Mouse (Mus musculus) left cerebral cortex, adult 9 months (tissue): ENCODE measurements around the gene Slc35c2.
A peak's percentile ranks its signal among the peaks of the same experiment; 100 is the strongest.

Experiments used
- DNase-seq, 2 experiments: peaks; one replicate each; pipeline ENCODE4 v3.0.0; 2022; ENCODE audit warnings: low spot score in 2 of 2

The Slc35c2 gene

DNA sequence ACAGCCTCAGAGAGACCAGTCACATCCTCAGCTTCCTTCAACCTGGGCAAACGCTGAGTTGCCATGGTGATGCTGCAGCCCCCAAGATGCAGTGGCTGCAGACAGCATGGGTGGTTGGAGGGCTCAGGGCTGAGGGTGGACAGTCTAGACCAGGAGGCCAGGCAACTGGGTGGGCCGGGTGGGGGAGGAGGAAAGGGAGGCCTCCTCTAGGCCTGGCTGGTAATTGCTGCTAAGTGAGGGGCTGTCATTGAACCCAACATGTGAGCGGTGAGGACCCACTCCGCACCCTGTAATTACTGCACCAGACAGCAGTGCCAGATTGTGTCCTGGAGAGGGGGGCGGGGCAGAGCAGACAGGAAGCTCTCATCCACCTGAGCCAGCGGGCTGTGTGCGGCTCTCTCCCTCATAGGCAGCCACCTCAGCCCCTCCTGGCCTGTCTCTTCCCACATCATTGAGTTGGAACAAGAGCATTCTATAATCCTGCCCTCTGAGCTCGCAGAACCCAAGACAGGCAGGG is 12.5 kb downstream of the Slc35c2 start:
- DNase-seq = no peak

DNA sequence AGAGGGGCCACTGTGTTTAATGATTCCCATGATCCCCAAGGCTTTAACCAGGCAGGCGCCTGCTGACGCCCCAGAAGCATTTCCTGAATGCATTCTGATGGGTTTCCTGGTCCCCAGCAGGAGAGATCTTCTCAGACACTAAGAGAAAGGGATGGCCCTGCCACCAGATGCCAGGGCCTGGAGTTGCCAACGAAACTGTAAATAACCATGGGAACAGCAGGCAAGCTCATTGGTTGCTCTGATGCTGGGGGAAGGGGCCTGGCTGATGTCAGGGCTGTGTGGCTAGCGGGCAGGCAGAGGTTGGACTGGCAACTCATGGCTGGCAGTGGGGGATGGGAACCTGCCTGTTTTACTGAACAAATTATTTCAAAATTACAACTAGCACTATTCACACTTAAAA is 14.1 kb downstream of the Slc35c2 start:
- no peak for DNase-seq

DNA sequence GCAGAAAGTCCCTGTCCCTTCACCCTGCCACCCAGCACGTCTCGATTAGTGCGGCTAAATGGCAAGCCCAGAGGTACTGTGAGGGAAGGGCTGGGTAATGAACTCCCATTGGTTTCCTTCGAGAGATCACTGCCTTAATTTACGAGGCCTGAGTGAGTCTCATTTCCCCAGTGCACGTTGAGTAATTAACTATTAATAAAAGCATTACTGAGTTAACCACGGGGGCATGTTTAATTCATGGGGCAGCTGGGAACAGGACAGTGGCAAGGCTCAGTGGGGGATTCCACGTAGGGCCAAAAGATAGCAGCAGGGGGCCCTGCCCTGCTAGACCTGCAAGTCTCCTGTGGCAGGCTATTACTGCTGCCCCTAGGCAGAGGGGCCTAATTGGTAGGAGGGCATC is 16.3 kb downstream of the Slc35c2 start:
- DNase-seq = no peak

DNA sequence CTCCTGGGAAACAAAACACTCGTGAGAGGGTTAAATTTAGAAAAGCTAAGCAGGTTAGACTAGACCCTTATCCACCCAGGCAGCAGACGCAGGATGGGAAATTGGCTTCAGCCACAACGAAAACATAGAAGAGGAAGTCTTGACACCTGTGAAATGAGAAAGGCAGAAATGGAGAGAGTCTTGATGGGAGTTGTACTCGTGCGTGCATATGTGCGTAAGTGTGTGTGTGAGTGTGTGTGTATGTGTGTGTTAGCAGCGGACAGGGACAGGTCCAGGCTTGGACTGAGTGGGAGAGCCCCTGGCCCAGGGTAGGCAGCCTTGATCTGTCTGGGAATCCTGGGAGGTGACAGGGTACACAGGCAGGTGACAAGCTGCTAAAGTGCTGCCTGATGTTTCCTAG is 16.8 kb downstream of the Slc35c2 start:
- no peak for DNase-seq

DNA sequence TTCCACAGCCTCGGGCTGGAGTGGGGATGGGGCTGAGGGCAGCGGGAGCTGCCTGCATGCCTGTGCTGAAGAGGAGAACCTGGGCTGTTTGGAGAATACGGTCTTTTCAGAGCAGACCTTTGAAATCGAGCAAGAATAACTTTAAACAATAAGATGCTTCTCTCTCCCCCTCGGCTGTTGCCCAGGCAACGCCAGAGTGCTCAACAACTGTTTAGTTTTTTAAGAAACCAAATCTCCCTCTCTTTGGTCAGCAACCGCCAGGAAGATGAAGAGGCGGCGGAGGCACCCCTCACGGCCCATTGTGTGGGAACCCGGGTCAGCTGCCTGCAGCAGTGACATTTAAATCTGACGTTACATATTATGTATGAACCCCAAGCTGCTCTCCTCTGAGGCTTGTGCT is 20.9 kb downstream of the Slc35c2 start:
- peak in 1 of 2 experiments; percentile 39 for DNase-seq

DNA sequence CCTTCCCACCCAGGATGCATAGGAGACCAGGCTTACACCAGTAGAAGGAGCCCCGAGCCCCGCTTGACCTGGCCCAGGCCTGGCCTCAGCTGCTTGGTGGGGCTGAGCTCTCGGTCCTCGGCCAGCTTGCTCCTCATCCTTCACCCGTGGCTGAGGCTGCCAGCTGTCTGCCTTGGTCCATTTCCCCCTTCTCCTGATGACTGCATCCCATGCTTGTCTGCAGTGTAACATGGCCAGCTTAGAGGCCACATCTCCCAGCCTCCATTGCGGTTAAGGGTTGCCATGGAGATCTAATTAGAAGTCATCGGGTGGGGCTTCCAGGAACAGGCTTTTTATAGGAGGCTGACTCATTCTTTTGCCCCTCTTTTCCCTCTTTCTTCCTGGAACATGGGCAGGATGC is 23.8 kb downstream of the Slc35c2 start:
- peak in 1 of 2 experiments; percentile 30 for DNase-seq

DNA sequence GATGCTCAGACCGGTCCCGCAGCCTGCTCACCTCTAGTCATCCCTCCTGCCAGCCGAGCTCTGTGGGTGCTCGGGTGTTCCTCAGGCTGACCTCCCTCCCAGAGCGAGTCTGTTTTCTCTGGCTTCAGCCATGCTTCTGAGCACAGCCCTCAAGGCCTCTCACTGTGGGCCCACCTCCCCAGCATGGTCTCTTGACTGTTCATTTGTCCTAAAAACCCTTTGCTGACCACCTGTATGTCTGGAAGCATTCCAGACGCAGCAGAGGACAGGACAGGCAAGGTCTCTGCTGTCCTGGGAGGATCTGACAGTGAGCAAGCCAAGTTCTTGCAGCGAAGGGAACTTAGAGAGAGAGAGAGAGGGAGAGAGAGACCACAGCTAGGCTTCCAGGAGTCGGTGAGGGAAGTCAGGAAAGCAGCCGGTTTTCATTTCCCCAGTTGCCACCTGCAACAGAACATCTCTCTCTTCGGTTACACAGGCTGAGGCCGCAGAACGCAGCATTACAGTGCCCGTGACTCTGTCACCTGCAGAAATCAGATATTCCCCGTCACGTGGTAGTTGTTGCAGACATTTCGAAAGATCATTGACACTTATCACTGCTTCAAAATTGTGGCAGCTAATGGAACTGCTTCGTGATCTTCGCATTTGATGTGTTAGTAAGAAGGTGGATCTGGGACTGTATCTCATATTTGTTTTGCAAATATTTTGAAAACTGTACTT is 25.2 kb downstream of the Slc35c2 start:
- no peak for DNase-seq

DNA sequence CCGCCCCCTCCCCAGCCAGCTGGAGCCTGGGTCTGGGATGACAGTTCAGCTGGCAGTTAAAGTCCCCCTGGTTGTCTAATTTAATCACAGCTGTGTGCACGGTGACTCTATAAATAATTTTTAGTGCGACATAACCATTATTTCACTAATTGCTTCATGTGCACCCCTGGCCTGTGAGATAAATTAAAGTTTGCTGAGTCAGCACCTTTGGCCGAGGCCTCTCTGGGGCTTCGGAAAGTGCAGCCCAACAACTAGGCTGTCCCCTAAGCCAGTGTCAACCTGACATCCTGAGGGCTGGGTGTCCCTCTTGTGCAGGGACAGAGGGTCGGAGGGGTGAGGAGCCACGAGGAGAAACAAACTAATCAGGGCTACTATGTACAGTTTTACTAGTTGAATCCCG is 27.8 kb downstream of the Slc35c2 start:
- DNase-seq = no peak

DNA sequence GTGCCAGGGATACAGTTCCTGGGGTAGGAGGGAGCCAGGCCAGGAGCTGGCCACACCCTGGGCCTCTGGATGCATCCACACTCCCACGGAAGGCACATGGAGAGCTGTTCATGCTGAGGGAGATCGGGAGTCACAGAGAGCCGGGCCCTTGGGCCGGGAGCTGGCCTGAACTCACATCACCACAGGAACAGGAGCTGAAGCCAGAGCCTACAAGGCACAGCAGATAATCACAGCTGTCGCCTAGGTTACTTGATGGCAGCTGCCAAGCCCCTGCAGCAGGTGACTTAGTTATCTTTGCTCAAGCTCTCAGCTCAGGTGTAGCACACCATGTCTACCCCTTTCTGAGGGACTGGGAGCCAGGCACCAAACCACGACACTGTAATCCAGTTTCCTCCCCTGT is 29.3 kb downstream of the Slc35c2 start:
- DNase-seq = no peak

DNA sequence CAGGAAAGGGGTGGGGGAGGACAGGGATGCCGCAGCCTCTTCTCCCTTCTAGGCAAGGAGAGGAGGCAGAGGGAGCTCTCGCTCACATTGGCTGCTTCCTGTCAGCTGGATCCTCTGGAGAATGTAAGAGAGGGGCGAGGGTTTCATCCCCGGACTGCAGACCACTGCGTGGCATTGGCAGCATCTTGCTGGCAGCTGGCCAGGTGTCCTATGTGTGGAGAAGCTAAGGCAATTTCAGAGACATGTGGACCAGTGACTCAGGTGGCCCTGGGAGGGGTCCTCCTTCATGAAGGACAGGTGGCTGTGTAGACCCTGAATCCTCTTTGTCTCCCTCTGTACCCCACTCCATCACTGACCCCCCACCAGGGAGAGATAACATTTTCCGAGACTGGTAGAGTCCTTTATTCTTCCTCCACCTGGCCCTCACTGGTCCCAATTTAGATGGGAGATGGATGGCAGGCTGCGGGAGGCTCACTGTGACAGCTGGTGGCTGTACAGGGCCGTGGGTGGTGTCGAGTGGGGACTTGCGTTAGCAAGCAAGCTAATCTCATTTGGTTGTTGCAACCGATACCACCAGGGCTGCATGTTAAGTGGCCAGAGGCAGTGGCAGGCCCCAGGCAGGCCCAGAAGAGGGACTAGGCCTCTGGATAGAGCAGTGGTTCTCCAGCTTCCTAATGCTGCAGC is 30.4 kb downstream of the Slc35c2 start:
- DNase-seq = peak in 1 of 2 experiments; percentile 73

DNA sequence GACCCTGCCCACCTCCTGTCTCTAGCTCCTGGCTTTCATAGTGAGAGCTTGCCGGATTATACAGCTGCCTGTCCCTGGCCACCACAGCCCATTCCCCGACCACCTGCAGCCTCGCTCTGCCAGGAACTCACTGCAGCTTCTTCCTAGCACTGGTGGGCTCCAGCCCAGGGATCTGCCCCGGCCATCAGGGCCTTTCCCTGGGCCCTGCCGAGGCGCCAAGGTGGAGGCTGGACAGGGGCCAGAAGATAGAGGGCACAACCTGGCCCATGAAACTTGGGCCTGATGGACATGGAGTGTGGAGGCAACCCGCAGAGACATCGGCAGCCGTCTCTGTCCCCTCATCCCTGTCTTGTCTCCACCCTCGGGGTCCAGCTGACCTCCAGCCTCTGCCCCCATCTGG is 31.5 kb downstream of the Slc35c2 start:
- DNase-seq = no peak

DNA sequence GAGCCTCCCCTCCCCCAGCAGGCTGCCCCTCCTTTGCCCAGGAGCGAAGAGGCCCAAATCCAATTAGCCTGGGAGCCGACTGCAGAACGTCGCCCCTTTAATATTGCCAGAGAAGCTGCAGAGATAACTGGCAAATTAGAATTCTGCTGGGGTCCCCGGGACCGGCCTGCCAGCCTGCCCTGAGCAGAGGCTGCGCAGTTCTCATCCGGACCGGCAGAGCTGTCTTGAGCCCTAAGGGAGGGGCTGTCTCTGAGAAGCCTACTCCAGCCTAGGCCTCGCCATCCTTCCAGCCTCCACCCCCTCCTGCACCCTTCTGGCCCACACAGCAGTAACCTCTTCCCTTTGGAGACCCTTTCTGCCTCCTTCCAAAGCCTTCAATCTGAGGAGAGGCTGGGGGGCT is 33.8 kb downstream of the Slc35c2 start:
- no peak for DNase-seq

DNA sequence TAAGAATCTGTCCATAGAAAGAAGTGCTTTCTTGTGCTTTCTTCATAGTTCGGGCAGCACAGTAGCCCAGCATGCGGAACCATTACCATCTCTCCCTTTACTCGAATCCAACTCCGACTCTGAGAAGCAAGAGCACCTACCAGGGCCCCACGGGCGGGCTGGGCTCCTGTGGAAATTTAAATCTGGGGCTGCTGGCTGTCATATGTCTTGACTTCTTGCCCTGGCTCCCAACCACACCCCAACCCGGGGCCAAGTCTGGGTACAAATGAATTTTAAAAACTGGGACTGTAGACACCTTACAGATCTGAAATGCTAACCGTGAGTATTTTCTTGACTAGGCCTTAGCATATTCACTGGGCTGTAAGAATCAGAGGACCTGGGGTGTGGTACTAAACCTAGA is 34.4 kb downstream of the Slc35c2 start:
- no peak for DNase-seq

DNA sequence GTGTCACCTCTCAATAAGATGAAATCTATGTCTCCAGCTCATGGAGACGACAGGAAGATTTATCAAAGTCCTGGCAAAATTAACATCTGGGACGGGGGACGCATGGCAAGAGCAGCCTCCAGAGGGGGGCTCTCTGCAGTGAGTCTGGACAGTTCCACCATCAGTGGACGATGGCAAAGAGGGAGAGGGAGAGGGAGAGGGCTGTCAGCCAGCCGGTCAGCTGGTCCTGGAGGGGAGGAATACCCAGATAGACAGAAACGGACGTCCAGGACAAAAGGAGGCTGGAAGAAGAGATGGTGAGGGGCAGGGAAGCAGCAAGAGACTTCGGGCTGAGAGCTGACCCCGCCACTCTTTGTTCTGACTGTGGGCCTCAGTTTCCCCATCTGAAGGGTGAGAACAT is 34.9 kb downstream of the Slc35c2 start:
- DNase-seq = no peak

DNA sequence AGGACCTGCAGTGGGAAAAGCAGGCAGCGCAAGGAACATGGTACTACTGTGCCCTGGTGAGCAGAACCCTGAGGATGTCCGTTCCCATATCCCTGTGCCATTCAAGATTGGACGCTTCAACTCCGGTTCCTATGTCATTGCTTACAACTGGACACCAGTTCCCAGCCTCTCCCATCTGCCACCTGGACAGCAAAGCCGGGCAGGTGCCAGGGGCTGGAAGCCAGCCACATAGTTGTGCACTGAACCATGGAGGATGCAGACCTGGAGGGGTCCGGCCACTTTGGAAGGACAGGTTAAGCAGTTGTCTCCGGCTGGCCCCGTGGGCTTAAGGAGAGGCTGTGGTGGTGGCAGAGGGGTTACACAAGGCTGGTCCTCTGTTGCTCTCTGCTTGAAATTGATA is 35.3 kb downstream of the Slc35c2 start:
- DNase-seq = no peak

DNA sequence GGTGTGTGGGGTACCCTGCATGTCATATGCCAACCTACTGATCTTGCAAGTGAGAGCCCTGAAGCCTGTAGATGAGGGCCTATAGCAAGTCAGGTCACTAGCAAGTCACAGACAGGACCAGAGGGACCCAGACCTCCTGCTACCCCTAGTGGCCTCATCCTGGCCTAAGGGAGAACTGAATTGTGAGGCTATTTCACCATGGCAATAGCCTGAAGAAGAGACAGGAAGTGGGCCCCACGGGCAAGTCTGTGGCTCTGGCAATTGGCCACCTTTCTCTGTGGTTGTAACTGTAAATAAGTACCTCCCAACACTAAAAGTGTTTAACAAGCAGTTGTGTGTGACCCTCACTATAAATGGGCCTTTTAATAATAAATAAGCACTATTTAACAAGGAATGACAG is 36.8 kb downstream of the Slc35c2 start:
- DNase-seq = no peak

DNA sequence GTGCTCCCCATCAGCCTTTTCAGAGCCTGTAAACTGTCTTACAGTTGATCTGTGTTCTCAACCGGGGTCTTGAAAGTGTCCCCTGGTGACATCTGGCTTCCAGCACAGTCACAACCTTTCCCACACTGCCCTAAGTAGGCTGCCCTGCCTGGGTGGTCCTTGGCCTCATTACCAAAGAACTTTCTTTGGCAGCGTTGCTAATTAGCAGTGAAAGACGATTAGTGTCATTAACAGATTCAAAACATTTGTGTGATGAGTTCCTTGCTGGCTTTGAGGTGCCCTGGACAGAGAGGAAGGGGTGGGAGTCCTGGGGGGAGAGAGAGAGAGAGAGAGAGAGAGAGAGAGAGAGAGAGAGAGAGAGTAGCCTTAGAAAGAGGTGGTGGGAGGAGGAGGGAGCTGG is 38.7 kb downstream of the Slc35c2 start:
- DNase-seq = no peak

DNA sequence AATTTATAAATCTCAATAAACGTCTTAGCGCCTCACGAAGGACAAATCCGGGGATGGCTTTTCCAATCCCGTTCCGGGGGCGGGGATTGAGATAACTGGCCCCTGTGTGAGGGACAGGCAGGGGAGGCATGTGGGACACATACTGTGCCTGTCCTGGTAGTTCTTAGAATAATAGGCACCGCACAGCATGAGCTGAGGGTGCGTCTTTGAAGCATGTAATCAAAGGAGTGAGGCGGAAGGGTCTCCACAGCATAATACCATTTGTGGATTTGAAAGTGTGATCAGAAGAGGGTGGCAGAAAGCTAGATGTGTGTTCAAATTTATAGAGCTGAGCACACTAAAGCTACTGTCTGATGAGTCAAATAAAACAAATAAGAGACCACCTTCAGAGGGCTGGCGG is 41.3 kb downstream of the Slc35c2 start:
- no peak for DNase-seq

DNA sequence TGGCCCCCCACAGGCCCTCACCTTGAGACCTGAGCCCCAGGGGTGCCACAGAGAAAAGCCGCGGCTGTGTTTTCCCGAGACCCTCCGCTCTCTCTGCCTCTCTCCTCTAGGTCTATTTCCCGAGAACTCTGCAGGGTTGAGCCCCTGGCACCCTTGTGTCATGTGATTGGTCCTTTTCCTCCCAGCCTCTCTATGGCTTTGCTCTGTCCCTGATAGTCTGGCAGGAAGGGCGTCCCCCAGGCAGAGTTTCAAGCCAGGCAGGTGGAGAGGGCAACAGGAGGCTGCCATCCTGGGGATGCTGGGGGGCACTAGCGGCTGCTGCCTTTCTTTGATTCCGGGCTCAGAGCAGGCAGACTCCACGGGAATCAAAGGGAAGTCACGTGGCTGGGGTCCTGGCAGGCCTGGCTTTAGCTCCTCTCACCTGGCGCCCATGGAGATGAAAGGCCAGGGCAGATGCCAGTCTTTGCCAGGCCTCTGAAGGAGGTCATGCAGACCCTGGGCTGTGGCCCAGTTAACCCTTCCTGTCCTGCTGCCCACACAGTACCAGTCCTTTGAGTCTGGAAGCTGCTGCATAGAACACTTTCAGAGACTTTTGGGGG is 44.4 kb downstream of the Slc35c2 start:
- no peak for DNase-seq

DNA sequence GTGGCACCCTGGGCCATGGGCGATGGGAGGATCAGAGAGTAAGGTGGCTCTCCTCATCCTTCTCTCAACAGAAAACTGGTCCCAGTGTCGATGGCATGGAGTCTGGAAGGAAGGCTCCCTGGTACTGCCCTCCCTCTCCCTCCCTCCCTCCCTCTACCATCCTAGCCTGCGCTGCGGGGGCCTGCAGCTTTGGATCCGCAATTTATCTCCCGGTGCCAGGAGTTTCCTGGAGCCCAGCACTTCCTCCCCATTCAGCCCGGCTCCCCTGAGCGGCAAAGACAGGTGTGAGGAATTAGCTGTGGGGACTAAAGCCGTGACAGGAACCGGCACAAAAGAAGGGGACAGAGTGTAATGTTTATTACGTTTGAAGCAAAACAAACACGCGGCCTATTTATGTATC is 45.1 kb downstream of the Slc35c2 start:
- DNase-seq = no peak

DNA sequence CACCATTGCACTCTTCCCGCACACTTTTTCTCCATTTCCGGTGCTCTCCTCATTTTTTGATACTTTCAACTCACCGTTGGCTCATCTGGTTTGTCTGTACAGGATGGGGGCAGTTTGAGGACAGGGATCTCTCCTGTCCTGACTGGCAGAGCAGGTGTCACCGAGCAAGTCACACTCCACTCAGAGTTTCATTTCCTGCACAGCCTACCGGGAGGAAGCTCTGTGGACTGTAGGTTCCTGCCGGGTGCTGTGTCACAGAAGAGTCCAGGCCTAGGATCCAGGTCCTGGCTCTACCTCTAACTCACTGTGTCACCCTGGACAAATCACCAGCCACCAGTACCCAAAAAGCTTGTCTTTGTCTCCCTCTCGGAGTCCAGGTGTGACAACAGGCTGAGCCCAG is 45.9 kb downstream of the Slc35c2 start:
- DNase-seq = no peak

DNA sequence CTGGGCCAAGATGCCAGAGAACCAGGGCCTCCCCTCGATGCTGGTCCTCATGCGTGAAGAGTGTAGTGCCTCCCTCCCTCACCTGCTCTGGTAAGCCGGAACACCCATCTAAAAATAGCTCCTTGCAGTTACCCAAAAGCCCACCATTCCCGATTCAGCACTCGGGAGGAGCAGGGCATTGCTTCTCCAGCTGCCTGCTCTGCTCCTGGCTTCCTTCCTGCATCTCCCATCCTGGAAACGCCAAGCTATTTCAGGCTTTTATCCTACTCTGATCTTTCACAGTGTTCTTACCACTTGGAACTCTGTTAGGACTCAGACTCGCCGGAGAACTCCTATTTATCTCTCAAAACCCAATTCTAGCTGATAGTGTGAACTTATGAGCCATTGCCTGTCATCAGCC is 47.3 kb downstream of the Slc35c2 start:
- no peak for DNase-seq

DNA sequence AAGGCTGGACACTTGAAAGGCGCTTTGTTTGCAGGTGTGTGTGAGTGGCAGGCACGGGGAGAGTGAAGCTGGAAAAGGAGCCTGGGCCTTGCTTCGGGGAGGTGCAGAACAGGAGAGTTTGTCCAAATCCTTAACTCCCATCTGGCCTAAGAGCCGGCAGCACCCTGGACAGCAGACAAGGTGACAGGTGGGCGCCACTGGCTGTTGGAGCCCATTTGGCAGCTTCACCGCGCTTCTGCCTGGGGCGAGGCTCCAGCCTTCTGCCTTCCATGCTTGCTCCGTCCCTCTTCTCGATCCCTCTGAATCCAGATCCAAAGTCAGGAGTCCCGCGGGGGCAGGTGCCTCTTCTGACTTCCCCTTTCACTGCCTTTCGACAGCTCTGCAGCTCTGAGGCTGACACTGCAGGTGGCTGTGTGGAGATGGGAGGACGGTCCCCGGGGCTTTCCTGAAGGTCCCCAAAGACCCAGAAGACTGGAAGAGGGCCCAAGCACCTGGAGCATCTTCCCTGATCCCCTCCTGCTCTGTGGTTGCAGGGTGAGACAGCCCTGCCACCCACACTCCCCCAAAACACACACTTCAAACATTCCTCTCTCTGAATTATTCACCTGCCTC is 48.0 kb downstream of the Slc35c2 start:
- no peak for DNase-seq
